Mouse (Mus musculus) midbrain, embryonic 13.5 days (tissue): ENCODE measurements around the gene Emc3. TPM values are rescaled to one million over a fixed set of nuclear protein-coding genes. Genes with fewer than 3 reads are reported as not detected.

ENCODE experiments used
- ATAC-seq: fragments of 200-750 bp; cut with Nextera tagmentation; 2 replicates; pipeline ENCODE4 v1.8.0; 2017; ENCODE audit warnings: mild to moderate bottlenecking, moderate TSS enrichment, moderate library complexity
- H3K27ac ChIP-seq: fragments of 300-500 bp; sonication (generic); 2 replicates; pipeline ENCODE4 v1.5.1; 2015; ENCODE audit warnings: inconsistent platforms, mild to moderate bottlenecking, moderate library complexity
- H3K27me3 ChIP-seq: fragments of 300-500 bp; sonication (generic); 2 replicates; pipeline ENCODE4 v1.6.1; 2015; ENCODE audit warnings: mild to moderate bottlenecking, inconsistent platforms
- H3K36me3 ChIP-seq: fragments of 300-500 bp; sonication (generic); 2 replicates; pipeline ENCODE4 v1.6.1; 2015; ENCODE audit warnings: mild to moderate bottlenecking, inconsistent platforms
- H3K4me1 ChIP-seq: fragments of 300-500 bp; sonication (generic); replicated peaks from 2 replicates; pipeline ENCODE4 v1.6.1; 2015; ENCODE audit warnings: inconsistent platforms
- H3K4me2 ChIP-seq: fragments of 300-500 bp; sonication (generic); replicated peaks from 2 replicates; pipeline ENCODE4 v1.6.1; 2015; ENCODE audit warnings: moderate library complexity, mild to moderate bottlenecking, inconsistent platforms
- H3K4me3 ChIP-seq: fragments of 300-500 bp; sonication (generic); replicated peaks from 2 replicates; pipeline ENCODE4 v1.5.1; 2015; ENCODE audit warnings: mild to moderate bottlenecking, inconsistent platforms
- H3K9ac ChIP-seq: fragments of 300-500 bp; sonication (generic); replicated peaks from 2 replicates; pipeline ENCODE4 v1.6.1; 2015; ENCODE audit warnings: mild to moderate bottlenecking, inconsistent platforms
- H3K9me3 ChIP-seq: fragments of 300-500 bp; sonication (generic); 2 replicates; pipeline ENCODE4 v1.6.1; 2016; ENCODE audit warnings: mild to moderate bottlenecking, inconsistent platforms
- WGBS: fragments of 180-500 bp; shearing (Covaris S2); methylation state at CpG from one replicate; pipeline ENCODE4 v1.1.7; 2015; 5-methylcytosine and 5-hydroxymethylcytosine counted together
- polyA plus RNA-seq: library from polyadenylated mRNA; unstranded; fragments of >200 nt; fragmentation: Nextera tagmentation; extraction: Ambion mirVana; gene quantifications from 2 replicates; pipeline ENCODE4 v1.2.1, GENCODE M21; 2015

Gene Emc3
- 95.3 and 99.6 TPM in 2 replicates for polyA plus RNA-seq

GRCm38 (mm10) chr6:113530932-113531839 is at the start of gene Emc3, which contains the start of gene Fancd2:
Gene Emc3 (minus strand): TSS chr6:113531652.
Gene Fancd2 (plus strand): TSS chr6:113531682.
- Histone ChIP-seq H3K27me3 (no peaks in the 10 kb centered on the region), H3K36me3 (0 out of 2 replicates have a peak, but pooled peaks cover 9% of the 10 kb centered on the region), H3K4me2 (peak within 1 kb of the TSS; percentile 83), H3K4me1 (peaks cover 30% of the 10 kb centered on the region), H3K4me3 (peak within 1 kb of the TSS; percentile 73), H3K9ac (peak within 1 kb of the TSS; percentile 81), H3K27ac (peak within 1 kb of the TSS; percentile 54), H3K9me3 (no peaks in the 10 kb centered on the region)
- 1% methylated on average over 47 of the region's 47 CpGs for WGBS
- peak; percentile 95 for ATAC-seq

DNA sequence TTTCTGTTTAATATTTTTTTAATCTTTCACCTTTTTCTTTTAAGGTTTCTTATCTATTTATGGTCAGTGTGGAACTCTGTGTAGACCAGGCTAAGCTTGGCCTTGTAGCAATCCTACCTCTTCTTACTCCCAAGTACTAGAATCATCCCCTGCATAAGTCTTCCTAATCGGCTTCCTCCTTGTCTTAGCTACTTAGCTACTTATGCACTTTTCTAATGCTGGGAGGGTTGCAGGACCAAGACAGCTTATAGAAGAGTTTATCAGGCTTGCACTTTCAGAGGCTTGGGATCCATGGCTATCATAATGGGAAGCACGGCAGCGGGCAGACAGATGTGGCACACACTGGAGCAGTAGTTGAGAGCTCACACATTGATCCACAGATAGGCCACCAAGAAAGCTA is 47.9 kb upstream of the Emc3 start:
- Histone ChIP-seq H3K4me3 (no peak overlapping the region), H3K9ac (no peak overlapping the region), H3K27me3 (no peaks in the 10 kb centered on the region), H3K4me1 (no peaks in the 10 kb centered on the region), H3K4me2 (no peak overlapping the region), H3K9me3 (no peaks in the 10 kb centered on the region), H3K27ac (no peak overlapping the region), H3K36me3 (peaks cover 8% of the 10 kb centered on the region; the same call in 1 of the 2 replicates)
- no peak for ATAC-seq
- 94% methylated on average over 3 of the region's 3 CpGs for WGBS

GRCm38 (mm10) chr6:113576044-113576443 is 44.6 kb upstream of the Emc3 start:
- H3K4me1 ChIP-seq: no peaks in the 10 kb centered on the region
- no peak overlapping the region for H3K4me3 ChIP-seq
- no peak overlapping the region for H3K27ac ChIP-seq
- WGBS: 96% methylated on average over 6 of the region's 6 CpGs
- no peak for ATAC-seq
- H3K4me2 ChIP-seq: no peak overlapping the region
- no peaks in the 10 kb centered on the region for H3K9me3 ChIP-seq
- peaks cover 8% of the 10 kb centered on the region; the same call in 1 of the 2 replicates for H3K36me3 ChIP-seq
- no peak overlapping the region for H3K9ac ChIP-seq
- no peaks in the 10 kb centered on the region for H3K27me3 ChIP-seq

DNA sequence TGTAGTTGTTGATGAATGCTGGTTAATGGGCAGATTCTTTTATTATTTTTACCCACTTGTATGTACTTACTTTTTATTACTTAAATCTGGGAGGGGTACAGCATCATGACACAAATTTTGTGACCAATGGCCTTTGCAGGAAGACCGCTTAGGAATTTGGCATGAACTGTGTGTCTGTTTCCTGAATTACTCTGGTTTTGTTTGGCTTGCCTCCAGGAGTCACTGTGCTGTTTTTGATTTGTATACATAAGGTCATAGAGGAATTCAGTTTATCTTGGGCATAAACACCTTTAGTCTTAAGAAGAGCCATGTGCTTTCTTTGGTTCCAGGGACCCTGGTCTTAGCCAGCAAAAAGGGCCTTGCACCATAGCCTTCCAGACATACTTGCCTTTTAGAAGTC is 33.1 kb upstream of the Emc3 start:
- Histone ChIP-seq H3K27ac (no peak overlapping the region), H3K9me3 (no peaks in the 10 kb centered on the region), H3K4me3 (no peak overlapping the region), H3K4me1 (no peaks in the 10 kb centered on the region), H3K4me2 (no peak overlapping the region), H3K27me3 (no peaks in the 10 kb centered on the region), H3K36me3 (peaks cover 10% of the 10 kb centered on the region; the same call in 1 of the 2 replicates), H3K9ac (no peak overlapping the region)
- ATAC-seq: no peak
- 91% methylated on average over 1 of the region's 1 CpGs for WGBS

DNA sequence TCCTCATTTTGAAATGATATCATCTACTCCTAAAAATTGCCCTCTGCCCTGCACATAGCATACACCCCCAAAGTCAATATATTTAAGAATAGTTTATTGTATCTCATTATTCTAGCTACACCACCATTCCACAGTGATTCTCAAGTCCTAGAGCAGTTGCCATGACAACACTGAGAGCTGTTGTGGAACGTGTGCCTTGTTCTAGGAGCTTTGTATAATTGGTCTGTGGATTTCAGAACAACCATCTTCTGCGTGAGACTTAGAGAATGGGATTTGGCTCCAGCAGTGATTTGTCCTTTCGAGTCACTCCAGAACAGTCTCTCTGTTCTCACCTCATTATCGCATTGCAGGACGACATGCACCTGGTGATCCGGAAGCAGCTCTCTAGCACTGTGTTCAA is 28.3 kb upstream of the Emc3 start:
- Histone ChIP-seq H3K4me3 (no peak overlapping the region), H3K27ac (no peak overlapping the region), H3K36me3 (no peaks in the 10 kb centered on the region; the same call in 1 of the 2 replicates), H3K27me3 (no peaks in the 10 kb centered on the region), H3K4me2 (no peak overlapping the region), H3K9me3 (no peaks in the 10 kb centered on the region), H3K4me1 (no peaks in the 10 kb centered on the region), H3K9ac (no peak overlapping the region)
- WGBS: 56% methylated on average over 6 of the region's 6 CpGs
- no peak for ATAC-seq

DNA sequence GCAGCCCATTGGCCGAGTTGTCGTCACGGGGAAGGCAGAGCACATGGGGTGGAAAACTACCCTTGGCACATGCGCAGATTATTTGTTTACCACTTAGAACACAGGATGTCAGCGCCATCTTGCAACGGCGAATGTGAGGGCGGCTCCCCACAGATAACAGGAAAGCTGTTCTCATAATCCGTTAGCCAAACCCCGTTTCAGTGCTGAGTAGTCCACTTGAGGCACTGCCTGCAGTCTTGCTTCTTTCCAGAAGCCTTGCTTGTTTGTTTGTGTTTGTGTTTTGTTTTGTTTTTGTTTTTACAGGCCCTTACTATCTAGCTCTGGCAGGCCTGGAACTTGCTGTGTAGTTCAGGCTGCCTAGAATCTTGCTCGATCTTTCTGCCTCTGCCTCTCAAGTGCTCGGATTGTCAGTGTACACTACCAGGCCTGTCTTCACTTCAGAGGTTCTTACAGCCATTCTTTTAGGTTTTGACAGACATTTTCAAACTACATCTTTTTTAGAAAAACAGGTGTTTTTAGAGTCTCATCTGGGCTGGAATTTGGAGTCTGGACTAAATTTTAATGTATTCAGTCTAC is 12.5 kb upstream of the Emc3 start:
- Histone ChIP-seq H3K4me3 (no peak overlapping the region), H3K4me2 (no peak overlapping the region), H3K27ac (no peak overlapping the region), H3K27me3 (no peaks in the 10 kb centered on the region), H3K4me1 (no peaks in the 10 kb centered on the region), H3K9ac (no peak overlapping the region), H3K9me3 (no peaks in the 10 kb centered on the region), H3K36me3 (no peaks in the 10 kb centered on the region)
- no peak for ATAC-seq
- WGBS: 95% methylated on average over 9 of the region's 12 CpGs

DNA sequence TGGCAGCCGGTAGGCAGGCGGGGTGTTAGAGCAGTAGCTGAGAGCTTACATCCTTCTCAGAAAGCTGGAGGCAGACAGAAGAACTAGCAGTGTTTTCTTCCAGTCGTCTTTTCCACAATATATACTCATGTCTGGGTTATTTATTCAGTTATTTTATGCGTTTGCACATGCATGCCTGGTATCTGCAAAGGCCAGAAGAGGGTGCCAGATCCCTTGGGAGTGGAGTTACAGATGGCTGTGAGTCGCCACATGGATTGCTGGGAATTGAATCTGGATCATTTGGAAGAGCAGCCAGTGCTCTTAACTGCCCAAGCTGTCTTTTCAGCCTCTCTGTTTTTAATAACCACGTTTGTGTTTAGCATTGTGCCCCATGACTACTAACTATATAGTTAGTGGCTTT is 10.2 kb upstream of the Emc3 start:
- WGBS: 84% methylated on average over 6 of the region's 6 CpGs
- Histone ChIP-seq H3K27me3 (no peaks in the 10 kb centered on the region), H3K9ac (no peak overlapping the region), H3K4me2 (no peak overlapping the region), H3K4me3 (no peak overlapping the region), H3K9me3 (no peaks in the 10 kb centered on the region), H3K27ac (no peak overlapping the region), H3K4me1 (no peaks in the 10 kb centered on the region), H3K36me3 (peaks cover 3% of the 10 kb centered on the region; the same call in 1 of the 2 replicates)
- no peak for ATAC-seq

GRCm38 (mm10) chr6:113534886-113535285 is 3.4 kb upstream of the Emc3 start:
- no peak overlapping the region for H3K4me2 ChIP-seq
- no peak overlapping the region for H3K9ac ChIP-seq
- no peak overlapping the region for H3K4me3 ChIP-seq
- peaks cover 5% of the 10 kb centered on the region; the same call in 1 of the 2 replicates for H3K36me3 ChIP-seq
- no peak overlapping the region for H3K27ac ChIP-seq
- no peaks in the 10 kb centered on the region for H3K9me3 ChIP-seq
- no peaks in the 10 kb centered on the region for H3K27me3 ChIP-seq
- no peak for ATAC-seq
- peaks cover 18% of the 10 kb centered on the region for H3K4me1 ChIP-seq
- WGBS: 88% methylated on average over 7 of the region's 7 CpGs

DNA sequence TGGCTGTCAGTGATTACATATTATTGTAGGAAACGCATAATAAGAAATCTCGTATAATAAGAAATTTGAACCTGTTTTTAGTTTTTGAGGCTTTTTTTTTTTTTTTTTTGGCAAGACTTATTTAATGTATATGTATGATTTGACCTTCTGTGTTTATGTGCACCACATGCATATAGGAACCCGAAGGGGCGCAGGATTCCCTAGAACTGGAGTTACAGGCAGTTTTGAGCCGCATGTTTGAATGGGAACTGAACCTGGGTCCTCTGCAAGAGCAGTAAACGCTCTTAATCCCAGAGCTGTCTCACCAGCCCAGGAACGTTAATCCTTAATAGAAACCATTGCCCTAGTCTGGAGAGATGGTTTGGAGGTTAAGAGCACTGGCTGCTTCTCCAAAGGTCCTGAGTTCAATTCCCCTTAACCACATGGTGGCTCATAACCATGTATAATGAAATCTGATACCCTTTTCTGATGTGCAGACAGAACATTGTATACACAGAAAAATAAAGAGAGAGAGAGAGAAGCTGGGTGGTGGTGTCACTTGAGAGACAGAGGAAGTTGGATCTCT is 470 bp upstream of the Emc3 start:
- 10% methylated on average over 7 of the region's 7 CpGs for WGBS
- 0 out of 2 replicates have a peak, but pooled peaks have one; percentile 51 for ATAC-seq

GRCm38 (mm10) chr6:113523420-113523819 is 8.0 kb downstream of the Emc3 start:
- Histone ChIP-seq H3K36me3 (peaks cover 54% of the 10 kb centered on the region), H3K4me3 (no peak overlapping the region), H3K9ac (no peak overlapping the region), H3K9me3 (no peaks in the 10 kb centered on the region), H3K27ac (no peak overlapping the region), H3K4me1 (no peaks in the 10 kb centered on the region), H3K4me2 (no peak overlapping the region), H3K27me3 (no peaks in the 10 kb centered on the region)
- 92% methylated on average over 8 of the region's 8 CpGs for WGBS
- no peak for ATAC-seq

More for the DNA sequence above, 470 bp upstream of the Emc3 start:
- Histone ChIP-seq H3K9me3 (no peaks in the 10 kb centered on the region), H3K27me3 (no peaks in the 10 kb centered on the region), H3K27ac (no peak overlapping the region), H3K4me1 (peaks cover 30% of the 10 kb centered on the region), H3K4me3 (peak overlapping the region; percentile 73), H3K4me2 (peak overlapping the region; percentile 83), H3K36me3 (peaks cover 13% of the 10 kb centered on the region; the same call in 1 of the 2 replicates), H3K9ac (peak overlapping the region; percentile 81; the same call in 1 of the 2 replicates)

DNA sequence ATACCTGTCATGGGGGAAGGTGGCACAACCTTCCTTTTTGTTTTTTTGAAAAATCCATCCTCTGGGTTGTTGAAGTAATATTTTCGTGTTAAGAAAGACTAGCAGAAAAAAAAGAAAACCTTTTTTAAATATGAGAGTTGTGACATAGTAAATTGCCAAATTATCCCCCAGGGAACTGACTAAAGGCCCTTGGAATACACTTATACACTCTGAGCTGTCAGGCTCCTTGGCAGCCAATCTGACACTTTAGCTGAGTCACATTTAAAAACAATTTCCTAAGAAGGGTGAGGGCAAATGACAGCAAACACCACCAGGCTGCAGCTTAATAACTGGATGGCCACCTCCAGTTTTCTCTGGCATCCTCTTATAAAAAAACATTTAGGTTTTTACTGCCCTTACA is 9.1 kb downstream of the Emc3 start:
- Histone ChIP-seq H3K9me3 (no peaks in the 10 kb centered on the region), H3K4me1 (no peaks in the 10 kb centered on the region), H3K4me3 (no peak overlapping the region), H3K27ac (no peak overlapping the region), H3K9ac (no peak overlapping the region), H3K36me3 (peaks cover 59% of the 10 kb centered on the region), H3K4me2 (no peak overlapping the region), H3K27me3 (no peaks in the 10 kb centered on the region)
- WGBS: 86% methylated on average over 1 of the region's 1 CpGs
- no peak for ATAC-seq
